Mouse (Mus musculus): Measurements from ENCODE around the gene Ebf1. TPM values are rescaled to one million over a fixed set of nuclear protein-coding genes. Genes with fewer than 3 reads are reported as not detected.

Gene Ebf1
- polyA plus RNA-seq, 1 experiment from 2014 or later: 8.1 TPM

- H3K4me1 ChIP-seq: no peaks in the 10 kb centered on the region
These were observed 351.9 kb downstream of the Ebf1 start for GRCm38 (mm10) chr11:44969011-44969410.

GRCm38 (mm10) chr11:44974271-44974670, 357.2 kb downstream of the Ebf1 start:
- H3K4me3 ChIP-seq: no peak overlapping the region
- H3K27me3 ChIP-seq (ENCODE audit: poor library complexity, severe bottlenecking): no peaks in the 10 kb centered on the region
- WGBS: 95% methylated on average over 7 of the region's 7 CpGs
- peaks cover 18% of the 10 kb centered on the region for H3K4me1 ChIP-seq
- no peak overlapping the region for H3K27ac ChIP-seq
- H3K9me3 ChIP-seq: no peaks in the 10 kb centered on the region
- DNase-seq (ENCODE audit: extremely low spot score, low spot score): no peak
- no peaks in the 10 kb centered on the region for H3K36me3 ChIP-seq (replicated peaks)

More at GRCm38 (mm10) chr11:44969011-44969410, 351.9 kb downstream of the Ebf1 start:
- Histone ChIP-seq H3K27me3 (ENCODE audit: poor library complexity, severe bottlenecking) (no peaks in the 10 kb centered on the region), H3K27ac (no peak overlapping the region), H3K4me3 (no peak overlapping the region), H3K36me3 (replicated peaks) (no peaks in the 10 kb centered on the region), H3K9me3 (no peaks in the 10 kb centered on the region)
- WGBS: 81% methylated on average over 4 of the region's 4 CpGs
- no peak for DNase-seq (ENCODE audit: extremely low spot score, low spot score)

GRCm38 (mm10) chr11:44975151-44975550, 358.0 kb downstream of the Ebf1 start:
- Histone ChIP-seq H3K9me3 (no peaks in the 10 kb centered on the region), H3K27ac (no peak overlapping the region), H3K36me3 (replicated peaks) (no peaks in the 10 kb centered on the region), H3K27me3 (ENCODE audit: poor library complexity, severe bottlenecking) (no peaks in the 10 kb centered on the region; the same call in 1 of the 2 replicates), H3K4me3 (no peak overlapping the region), H3K4me1 (peaks cover 18% of the 10 kb centered on the region)
- DNase-seq (ENCODE audit: extremely low spot score, low spot score): no peak
- 63% methylated on average over 2 of the region's 2 CpGs for WGBS

- H3K27me3 ChIP-seq (ENCODE audit: poor library complexity, severe bottlenecking): no peaks in the 10 kb centered on the region; the same call in 1 of the 2 replicates
- DNase-seq (ENCODE audit: extremely low spot score, low spot score): no peak
- no peaks in the 10 kb centered on the region for H3K9me3 ChIP-seq
- 81% methylated on average over 5 of the region's 5 CpGs for WGBS
- H3K4me1 ChIP-seq: peaks cover 18% of the 10 kb centered on the region
- H3K36me3 ChIP-seq (replicated peaks): no peaks in the 10 kb centered on the region
- H3K27ac ChIP-seq: no peak overlapping the region
- no peak overlapping the region for H3K4me3 ChIP-seq
These were observed 359.2 kb downstream of the Ebf1 start for GRCm38 (mm10) chr11:44976254-44976802.

GRCm38 (mm10) chr11:44977921-44978397, 360.8 kb downstream of the Ebf1 start:
- 89% methylated on average over 4 of the region's 4 CpGs for WGBS
- no peak for DNase-seq (ENCODE audit: extremely low spot score, low spot score)
- no peak overlapping the region for H3K4me3 ChIP-seq
- H3K27ac ChIP-seq: no peak overlapping the region
- H3K27me3 ChIP-seq (ENCODE audit: poor library complexity, severe bottlenecking): no peaks in the 10 kb centered on the region; the same call in 1 of the 2 replicates
- no peaks in the 10 kb centered on the region for H3K9me3 ChIP-seq
- H3K4me1 ChIP-seq: peaks cover 23% of the 10 kb centered on the region
- no peaks in the 10 kb centered on the region for H3K36me3 ChIP-seq (replicated peaks)

- no peaks in the 10 kb centered on the region; the same call in 1 of the 2 replicates for H3K27me3 ChIP-seq (ENCODE audit: poor library complexity, severe bottlenecking)
- DNase-seq (ENCODE audit: extremely low spot score, low spot score): no peak
- 86% methylated on average over 5 of the region's 5 CpGs for WGBS
- H3K4me1 ChIP-seq: peaks cover 30% of the 10 kb centered on the region
- no peaks in the 10 kb centered on the region for H3K36me3 ChIP-seq (replicated peaks)
- H3K27ac ChIP-seq: no peak overlapping the region
- H3K4me3 ChIP-seq: no peak overlapping the region
- no peaks in the 10 kb centered on the region for H3K9me3 ChIP-seq
These were observed 362.3 kb downstream of the Ebf1 start for GRCm38 (mm10) chr11:44979391-44979790.

- H3K27me3 ChIP-seq (ENCODE audit: poor library complexity, severe bottlenecking): no peaks in the 10 kb centered on the region; the same call in 1 of the 2 replicates
- H3K27ac ChIP-seq: no peak overlapping the region
- WGBS: 51% methylated on average over 9 of the region's 9 CpGs
These were observed 365.1 kb downstream of the Ebf1 start for GRCm38 (mm10) chr11:44982225-44982624.

GRCm38 (mm10) chr11:44983961-44984360, 366.8 kb downstream of the Ebf1 start:
- Histone ChIP-seq H3K27ac (no peak overlapping the region), H3K9me3 (no peaks in the 10 kb centered on the region), H3K4me1 (peaks cover 20% of the 10 kb centered on the region), H3K4me3 (no peak overlapping the region), H3K27me3 (ENCODE audit: poor library complexity, severe bottlenecking) (no peaks in the 10 kb centered on the region; the same call in 1 of the 2 replicates), H3K36me3 (replicated peaks) (no peaks in the 10 kb centered on the region)
- DNase-seq (ENCODE audit: extremely low spot score, low spot score): no peak
- 88% methylated on average over 6 of the region's 6 CpGs for WGBS

More at GRCm38 (mm10) chr11:44982225-44982624, 365.1 kb downstream of the Ebf1 start:
- Histone ChIP-seq H3K4me1 (peaks cover 20% of the 10 kb centered on the region), H3K9me3 (no peaks in the 10 kb centered on the region), H3K36me3 (replicated peaks) (no peaks in the 10 kb centered on the region), H3K4me3 (no peak overlapping the region)
- no peak for DNase-seq (ENCODE audit: extremely low spot score, low spot score)

GRCm38 (mm10) chr11:44984381-44984780, 367.3 kb downstream of the Ebf1 start:
- WGBS: 42% methylated on average over 7 of the region's 7 CpGs
- DNase-seq (ENCODE audit: extremely low spot score, low spot score): no peak
- no peaks in the 10 kb centered on the region for H3K36me3 ChIP-seq (replicated peaks)
- H3K4me1 ChIP-seq: peaks cover 20% of the 10 kb centered on the region
- H3K27ac ChIP-seq: peak overlapping the region; percentile 16; the same call in 1 of the 2 replicates
- H3K9me3 ChIP-seq: no peaks in the 10 kb centered on the region
- H3K27me3 ChIP-seq (ENCODE audit: poor library complexity, severe bottlenecking): no peaks in the 10 kb centered on the region; the same call in 1 of the 2 replicates
- H3K4me3 ChIP-seq: no peak overlapping the region

GRCm38 (mm10) chr11:44987796-44988195, 370.7 kb downstream of the Ebf1 start:
- no peak for DNase-seq (ENCODE audit: extremely low spot score, low spot score)
- H3K4me3 ChIP-seq: no peak overlapping the region
- peaks cover 4% of the 10 kb centered on the region for H3K27me3 ChIP-seq (ENCODE audit: poor library complexity, severe bottlenecking)
- WGBS: 81% methylated on average over 4 of the region's 4 CpGs
- peaks cover 15% of the 10 kb centered on the region for H3K4me1 ChIP-seq
- no peaks in the 10 kb centered on the region for H3K9me3 ChIP-seq
- no peak overlapping the region for H3K27ac ChIP-seq
- H3K36me3 ChIP-seq (replicated peaks): no peaks in the 10 kb centered on the region

GRCm38 (mm10) chr11:45002681-45003286, 385.7 kb downstream of the Ebf1 start:
- peaks cover 21% of the 10 kb centered on the region for H3K4me1 ChIP-seq
- 70% methylated on average over 5 of the region's 5 CpGs for WGBS
- H3K4me3 ChIP-seq: no peak overlapping the region
- DNase-seq (ENCODE audit: extremely low spot score, low spot score): no peak
- no peak overlapping the region for H3K27ac ChIP-seq
- H3K27me3 ChIP-seq (ENCODE audit: poor library complexity, severe bottlenecking): peaks cover 20% of the 10 kb centered on the region
- no peaks in the 10 kb centered on the region for H3K9me3 ChIP-seq
- H3K36me3 ChIP-seq (replicated peaks): no peaks in the 10 kb centered on the region

- H3K9me3 ChIP-seq: no peaks in the 10 kb centered on the region
- H3K27ac ChIP-seq: 0 out of 2 replicates have a peak overlapping the region, but pooled peaks have one; percentile 26
- 48% methylated on average over 9 of the region's 9 CpGs for WGBS
- no peaks in the 10 kb centered on the region for H3K36me3 ChIP-seq (replicated peaks)
- no peak overlapping the region for H3K4me3 ChIP-seq
- H3K4me1 ChIP-seq: peaks cover 25% of the 10 kb centered on the region
- H3K27me3 ChIP-seq (ENCODE audit: poor library complexity, severe bottlenecking): peaks cover 22% of the 10 kb centered on the region
- DNase-seq (ENCODE audit: extremely low spot score, low spot score): no peak
These were observed 386.8 kb downstream of the Ebf1 start for GRCm38 (mm10) chr11:45003716-45004437.

GRCm38 (mm10) chr11:45007311-45007710, 390.2 kb downstream of the Ebf1 start:
- Histone ChIP-seq H3K27ac (no peak overlapping the region), H3K4me3 (no peak overlapping the region), H3K36me3 (replicated peaks) (no peaks in the 10 kb centered on the region), H3K27me3 (ENCODE audit: poor library complexity, severe bottlenecking) (peaks cover 31% of the 10 kb centered on the region), H3K4me1 (peaks cover 25% of the 10 kb centered on the region), H3K9me3 (no peaks in the 10 kb centered on the region)
- WGBS: 64% methylated on average over 11 of the region's 11 CpGs
- DNase-seq (ENCODE audit: extremely low spot score, low spot score): no peak

All from forebrain, embryonic 10.5 days (tissue).